ENCODE assay signal across 18 mouse cellular contexts in the genomic region with DNA sequence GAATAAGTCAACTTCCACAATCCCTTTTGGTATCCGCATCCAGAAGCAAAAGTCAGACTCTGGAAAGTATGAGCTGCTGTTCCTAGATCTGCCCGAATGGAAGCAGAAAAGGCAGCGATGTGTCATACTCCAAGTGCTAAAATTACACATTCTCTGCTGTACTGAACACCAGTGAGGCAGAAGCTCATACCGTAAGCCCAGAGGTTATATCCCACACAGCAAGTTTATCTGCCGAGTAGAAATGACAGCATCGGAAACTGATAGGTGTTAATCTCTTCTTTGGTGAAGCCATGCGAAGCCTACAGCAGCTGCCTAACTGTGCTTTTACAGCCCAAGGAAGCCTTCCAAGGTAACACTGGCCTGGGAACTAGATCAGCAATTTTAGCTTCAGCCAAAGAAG. TPM values are rescaled to one million over a fixed set of nuclear protein-coding genes. Genes with fewer than 3 reads are reported as not detected.
DNase-seq lines count a peak whose midpoint lies in the region; ATAC-seq lines count a peak whose summit lies in the region.
"Had no signal": no experiment of that assay in that cellular context is flagged by ENCODE, and none has a peak within 500 bp of the region (broad histone marks: within the 10 kb centered on the region; RNA-seq: fewer than 3 reads in every experiment).

No protein-coding gene starts in this region.

- H3K9me3 ChIP-seq in heart, embryonic 13.5 days: no peaks in the 10 kb centered on the region
- no peaks in the 10 kb centered on the region for H3K9me3 ChIP-seq in forebrain, embryonic 11.5 days (ENCODE audit: control insufficient read depth, low read length)
- H3K9me3 ChIP-seq: forebrain, embryonic 12.5 days; kidney, embryonic 15.5 days; liver, embryonic 15.5 days had no signal

- H3K27ac ChIP-seq in heart, embryonic 13.5 days (replicated peaks): peak overlapping the region; percentile 48
- H3K27ac ChIP-seq in forebrain, embryonic 11.5 days (ENCODE audit: low read depth, low read length): no peak overlapping the region
- H3K27ac ChIP-seq: forebrain, embryonic 12.5 days; hindbrain, embryonic 14.5 days; kidney, embryonic 15.5 days; liver, embryonic 15.5 days had no signal

- no peak for ATAC-seq in heart, embryonic 13.5 days (ENCODE audit: extremely low read depth, insufficient number of reproducible peaks, low FRiP score, low TSS enrichment)
- ATAC-seq in CD4-positive, CD25-positive, alpha-beta regulatory T cell, adult 4 months: peak; percentile 32
- ATAC-seq in monocyte, adult 5-6 weeks (replicated peaks; ENCODE audit: insufficient number of reproducible peaks, low FRiP score, low TSS enrichment, poor library complexity, severe bottlenecking): no peak
- no peak for ATAC-seq in forebrain, embryonic 11.5 days (replicated peaks; ENCODE audit: low FRiP score)

- H3K27me3 ChIP-seq in heart, embryonic 13.5 days (replicated peaks): no peaks in the 10 kb centered on the region
- no peaks in the 10 kb centered on the region for H3K27me3 ChIP-seq in forebrain, embryonic 11.5 days (ENCODE audit: control insufficient read depth, insufficient read depth, low read length)
- H3K27me3 ChIP-seq: forebrain, embryonic 12.5 days; kidney, embryonic 15.5 days; liver, embryonic 15.5 days had no signal

- WGBS in heart, embryonic 13.5 days: 23% methylated on average over 7 of the region's 7 CpGs
- WGBS in forebrain, embryonic 11.5 days: 70% methylated on average over 7 of the region's 7 CpGs

- H3K4me1 ChIP-seq in heart, embryonic 13.5 days: peaks cover 63% of the 10 kb centered on the region
- peaks cover 15% of the 10 kb centered on the region; the same call in 1 of the 2 replicates for H3K4me1 ChIP-seq in forebrain, embryonic 11.5 days (replicated peaks; ENCODE audit: control insufficient read depth, insufficient read depth, low read length)

- peak overlapping the region; percentile 58 for H3K9ac ChIP-seq in heart, embryonic 13.5 days
- no peak overlapping the region for H3K9ac ChIP-seq in forebrain, embryonic 11.5 days (ENCODE audit: low read length)
- H3K9ac ChIP-seq: forebrain, embryonic 12.5 days; hindbrain, embryonic 14.5 days; kidney, embryonic 15.5 days; liver, embryonic 15.5 days had no signal

- peak overlapping the region; percentile 58 for H3K4me2 ChIP-seq in heart, embryonic 13.5 days
- no peak overlapping the region for H3K4me2 ChIP-seq in forebrain, embryonic 11.5 days (ENCODE audit: low read depth, low read length, severe bottlenecking)
- H3K4me2 ChIP-seq: forebrain, embryonic 12.5 days; hindbrain, embryonic 14.5 days; kidney, embryonic 15.5 days; liver, embryonic 15.5 days had no signal

- peak overlapping the region; percentile 20; the same call in 1 of the 2 replicates for H3K4me3 ChIP-seq in heart, embryonic 13.5 days
- H3K4me3 ChIP-seq in forebrain, embryonic 11.5 days (ENCODE audit: low read depth, low read length): no peak overlapping the region
- H3K4me3 ChIP-seq: forebrain, embryonic 12.5 days; kidney, embryonic 15.5 days; liver, embryonic 15.5 days had no signal

- no peak for DNase-seq in heart, adult 8-10 months (ENCODE audit: low spot score)
- peak; percentile 8 for DNase-seq in 3T3-L1 (ENCODE audit: low read depth, low spot score)
- DNase-seq in induced T-regulatory cell, adult 2 months (ENCODE audit: low read depth): peak; percentile 41
- DNase-seq in forebrain, embryonic 11.5 days (ENCODE audit: low spot score): no peak
- no peak for DNase-seq in layer of hippocampus, postnatal 36 days
- DNase-seq: adrenal gland, adult 8-10 months; cerebellum, adult 9-11 months; gastrocnemius, postnatal 10 days; layer of hippocampus, adult 9-11 months; left cerebral cortex, postnatal 4 days; midbrain, embryonic 14.5 days had no signal

- H3K36me3 ChIP-seq in heart, embryonic 13.5 days: peaks cover 7% of the 10 kb centered on the region; the same call in 1 of the 2 replicates
- no peaks in the 10 kb centered on the region for H3K36me3 ChIP-seq in forebrain, embryonic 11.5 days (ENCODE audit: control insufficient read depth, insufficient read depth, low read length)
- H3K36me3 ChIP-seq: liver, embryonic 15.5 days had no signal

RNA-seq across cellular contexts. Expression of a gene that starts 17.9 kb away (rescaled TPM):
- 40.1 and 43.9 TPM in 2 replicates for polyA plus RNA-seq in heart, embryonic 13.5 days (2015; fragmentation: Nextera tagmentation; extraction: Ambion mirVana)
- 10 to 100 TPM; 14.6 to 17.5 (median 15.6) TPM for total RNA-seq in heart, adult 8-10 months (2022)
- polyA plus RNA-seq in CD4-positive, CD25-positive, alpha-beta regulatory T cell, adult 4 months (2017; shearing (Covaris generic)): 100 to 1,000 TPM; 119 to 131 TPM
- 13.2 to 52.2 TPM (median 41.9 TPM) in 3 replicates for total RNA-seq in monocyte, adult 5-6 weeks (2017)
- polyA plus RNA-seq in forebrain, embryonic 11.5 days (2014; fragmentation: Nextera tagmentation; extraction: Ambion mirVana): 65.7 and 70.8 TPM in 2 replicates
- 10 to 100 TPM; 52.2 to 56.0 TPM for total RNA-seq in layer of hippocampus, postnatal 36 days (2021)

Comparison
In these comparisons a context has a peak if more than half of its experiments do, and no peak if none do; other contexts are left out.
1. DNase-seq: peak in 3T3-L1 (single experiment) and induced T-regulatory cell, adult 2 months (single experiment); none in heart, adult 8-10 months (single experiment), forebrain, embryonic 11.5 days (single experiment) and layer of hippocampus, postnatal 36 days (0 of 2).